Mouse (Mus musculus): Measurements from ENCODE around the gene Cts7. TPM values are rescaled to one million over a fixed set of nuclear protein-coding genes. Genes with fewer than 3 reads are reported as not detected.

The Cts7 gene
- not detected for total RNA-seq (2021)

DNA sequence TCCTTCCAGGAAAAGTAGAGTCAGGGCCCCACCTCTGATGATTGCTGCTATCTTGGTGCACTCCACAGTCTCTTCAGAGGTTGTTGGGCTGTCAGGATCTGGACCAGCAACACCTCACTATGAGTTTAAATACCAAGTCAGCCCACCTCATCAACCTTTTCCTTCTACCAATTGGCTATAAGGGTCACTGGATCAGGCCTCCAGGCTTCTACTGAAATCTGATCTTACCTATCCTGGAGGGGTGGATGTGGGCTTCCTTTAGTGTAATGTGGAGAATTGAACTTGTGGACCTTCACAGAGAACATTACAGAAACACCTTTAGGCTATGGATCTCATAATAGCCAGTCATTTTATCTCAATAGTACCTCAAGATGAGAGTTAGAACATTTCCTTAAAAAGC, at the start of gene Cts7:
Gene Cts7, minus strand, starts transcription at position 101 of the 400 bp plus-strand sequence.
- no peak for DNase-seq (ENCODE audit: low spot score in 2 of 2)
- intact Hi-C loops (cut with DNase I), result no loop called here

Small RNA genes lying within 50 kb of the gene (microRNA-seq; reads per million reads assigned to microRNA genes)
- gene Gm27704, result not detected

Other genes with a start within 250 kb of the Cts7 start
- gene Ctsr, start 193.9 kb downstream of the Cts7 start, total RNA-seq (2021), result not detected
- not detected for gene Cts6, start 154.8 kb downstream of the Cts7 start, total RNA-seq (2021)
- not detected for gene Cts8, start 102.8 kb downstream of the Cts7 start, total RNA-seq (2021)
- gene Gm49398, start 69.4 kb downstream of the Cts7 start, total RNA-seq (2021), result not detected
- gene Ctsm, start 183.6 kb upstream of the Cts7 start, total RNA-seq (2021), result not detected
- not detected for gene Gm49352, start 210.0 kb upstream of the Cts7 start, total RNA-seq (2021)
- not detected for gene Cts3, start 211.9 kb upstream of the Cts7 start, total RNA-seq (2021)